Mouse (Mus musculus): ENCODE measurements around the gene Ccdc163. TPM values are rescaled to one million over a fixed set of nuclear protein-coding genes. Genes with fewer than 3 reads are reported as not detected.

Ccdc163 gene
- polyA plus RNA-seq, 1 experiment from 2014 or later = 38.5 TPM

DNA sequence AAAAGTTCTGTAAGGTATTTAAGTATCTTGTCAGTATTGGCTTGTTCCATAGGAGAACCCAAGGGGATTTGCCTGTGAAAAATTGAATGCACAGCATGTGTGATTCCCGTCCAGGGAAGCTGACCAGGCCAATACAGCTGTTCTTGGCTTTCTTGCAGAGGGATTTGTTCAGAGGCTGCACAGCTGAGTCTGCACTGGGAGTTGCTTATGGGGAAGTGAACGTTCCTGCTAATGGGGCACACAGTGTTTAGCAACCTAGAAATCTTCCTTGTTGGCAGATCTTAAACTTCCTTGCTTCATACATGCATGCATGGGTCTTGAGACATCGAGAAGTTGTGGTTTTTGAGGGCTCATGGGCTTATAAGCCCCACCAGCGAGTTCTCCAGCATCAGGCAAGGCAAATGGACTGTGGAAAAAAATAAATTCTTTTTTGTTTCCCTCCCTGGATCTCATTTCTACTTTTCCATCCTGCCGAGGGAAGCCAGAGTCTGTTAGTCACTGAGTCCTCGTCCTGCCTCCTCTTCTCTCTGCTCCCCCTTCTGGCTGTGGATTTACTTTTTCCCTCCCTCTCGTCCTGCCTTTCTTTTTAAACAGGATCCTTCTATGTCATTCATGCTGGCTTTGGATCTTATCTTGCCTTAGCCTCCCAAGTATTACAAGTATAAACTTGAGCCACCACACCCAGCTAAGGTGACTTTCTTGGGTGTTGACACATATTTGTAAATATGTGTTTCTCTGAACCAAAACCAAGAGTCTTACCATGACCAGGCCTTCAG, 79.9 kb downstream of the Ccdc163 start:
- 44% methylated on average over 7 of the region's 7 CpGs for WGBS
- Histone ChIP-seq H3K27ac (replicated peaks) (no peak overlapping the region), H3K4me3 (no peak overlapping the region), H3K9me3 (0 out of 2 replicates have a peak, but pooled peaks cover 3% of the 10 kb centered on the region), H3K36me3 (replicated peaks) (peaks cover 2% of the 10 kb centered on the region; the same call in 1 of the 2 replicates), H3K27me3 (replicated peaks; ENCODE audit: low read depth, poor library complexity, severe bottlenecking) (no peaks in the 10 kb centered on the region), H3K4me1 (peaks cover 8% of the 10 kb centered on the region; the same call in 1 of the 2 replicates)
- DNase-seq (ENCODE audit: low spot score) = no peak

DNA sequence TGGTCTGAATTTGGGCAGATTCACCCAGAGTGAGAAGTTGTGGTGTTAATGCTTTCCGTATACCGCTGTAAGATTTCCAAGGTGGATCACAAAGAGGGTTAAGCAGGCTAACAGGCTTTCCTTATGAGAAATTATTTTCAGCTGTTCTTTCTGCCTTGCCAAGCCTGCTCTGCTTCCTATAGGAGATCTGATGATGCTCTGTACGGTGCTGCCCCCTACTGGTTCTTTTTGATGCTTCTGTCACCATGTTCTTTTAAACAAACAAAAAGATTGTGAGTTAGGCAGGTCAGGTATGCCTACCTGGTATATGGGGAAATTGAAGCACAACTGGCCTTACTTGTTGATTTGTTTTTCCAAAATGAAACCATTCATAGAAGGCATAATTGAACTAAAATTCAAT, 80.6 kb downstream of the Ccdc163 start:
- H3K9me3 ChIP-seq = 0 out of 2 replicates have a peak, but pooled peaks cover 3% of the 10 kb centered on the region
- H3K36me3 ChIP-seq (replicated peaks) = peaks cover 4% of the 10 kb centered on the region; the same call in 1 of the 2 replicates
- no peak overlapping the region for H3K27ac ChIP-seq (replicated peaks)
- H3K27me3 ChIP-seq (replicated peaks; ENCODE audit: low read depth, poor library complexity, severe bottlenecking) = no peaks in the 10 kb centered on the region
- DNase-seq (ENCODE audit: low spot score) = peak; percentile 80
- WGBS = 4% methylated on average over 3 of the region's 3 CpGs
- no peak overlapping the region for H3K4me3 ChIP-seq
- H3K4me1 ChIP-seq = peaks cover 8% of the 10 kb centered on the region; the same call in 1 of the 2 replicates

DNA sequence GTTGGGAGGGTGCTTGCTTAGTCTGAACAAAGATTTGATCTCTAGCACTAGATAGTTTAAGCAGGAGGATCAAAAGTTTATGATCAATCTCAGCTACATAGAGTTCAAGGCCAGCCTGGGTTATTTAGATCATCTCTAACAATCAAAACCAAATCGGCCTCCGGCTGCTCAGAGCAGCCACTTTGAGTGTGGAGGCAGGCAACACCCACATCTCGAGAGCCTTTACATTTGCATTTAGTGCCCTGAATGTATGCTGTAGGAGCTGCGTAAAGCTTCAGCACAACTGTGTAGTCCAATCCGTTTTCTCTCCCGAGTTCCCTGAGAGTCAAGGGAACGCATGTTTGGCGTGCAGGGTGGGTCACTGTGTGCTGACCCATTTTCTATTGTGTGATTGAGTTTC, 84.1 kb downstream of the Ccdc163 start:
- Histone ChIP-seq H3K4me3 (no peak overlapping the region), H3K27ac (replicated peaks) (no peak overlapping the region), H3K4me1 (peaks cover 8% of the 10 kb centered on the region; the same call in 1 of the 2 replicates), H3K36me3 (replicated peaks) (peaks cover 4% of the 10 kb centered on the region; the same call in 1 of the 2 replicates), H3K27me3 (replicated peaks; ENCODE audit: low read depth, poor library complexity, severe bottlenecking) (no peaks in the 10 kb centered on the region), H3K9me3 (no peaks in the 10 kb centered on the region)
- WGBS = 94% methylated on average over 8 of the region's 8 CpGs
- DNase-seq (ENCODE audit: low spot score) = no peak

DNA sequence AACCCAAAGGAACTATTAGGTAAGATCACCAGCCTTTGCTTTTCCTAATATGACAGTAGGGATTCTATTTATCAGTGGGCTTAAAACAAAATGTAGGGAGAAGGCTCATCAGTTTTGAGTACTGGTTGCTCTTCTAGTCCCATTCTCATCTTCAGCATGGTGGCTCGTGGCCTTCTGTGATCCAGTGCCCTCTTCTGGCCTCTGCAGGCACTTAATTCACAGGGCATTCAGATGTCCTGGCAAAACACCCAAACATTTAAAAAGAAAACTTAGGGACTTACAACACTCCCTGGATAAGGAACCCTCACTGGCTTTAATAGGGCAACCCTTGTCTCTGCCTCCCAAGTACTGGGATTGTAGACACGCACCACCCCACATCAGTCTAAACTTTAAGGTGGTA, 86.0 kb downstream of the Ccdc163 start:
- Histone ChIP-seq H3K4me3 (no peak overlapping the region), H3K36me3 (replicated peaks) (peaks cover 4% of the 10 kb centered on the region; the same call in 1 of the 2 replicates), H3K9me3 (no peaks in the 10 kb centered on the region), H3K4me1 (no peaks in the 10 kb centered on the region), H3K27ac (replicated peaks) (no peak overlapping the region), H3K27me3 (replicated peaks; ENCODE audit: low read depth, poor library complexity, severe bottlenecking) (no peaks in the 10 kb centered on the region)
- DNase-seq (ENCODE audit: low spot score) = no peak
- 77% methylated on average over 2 of the region's 2 CpGs for WGBS

DNA sequence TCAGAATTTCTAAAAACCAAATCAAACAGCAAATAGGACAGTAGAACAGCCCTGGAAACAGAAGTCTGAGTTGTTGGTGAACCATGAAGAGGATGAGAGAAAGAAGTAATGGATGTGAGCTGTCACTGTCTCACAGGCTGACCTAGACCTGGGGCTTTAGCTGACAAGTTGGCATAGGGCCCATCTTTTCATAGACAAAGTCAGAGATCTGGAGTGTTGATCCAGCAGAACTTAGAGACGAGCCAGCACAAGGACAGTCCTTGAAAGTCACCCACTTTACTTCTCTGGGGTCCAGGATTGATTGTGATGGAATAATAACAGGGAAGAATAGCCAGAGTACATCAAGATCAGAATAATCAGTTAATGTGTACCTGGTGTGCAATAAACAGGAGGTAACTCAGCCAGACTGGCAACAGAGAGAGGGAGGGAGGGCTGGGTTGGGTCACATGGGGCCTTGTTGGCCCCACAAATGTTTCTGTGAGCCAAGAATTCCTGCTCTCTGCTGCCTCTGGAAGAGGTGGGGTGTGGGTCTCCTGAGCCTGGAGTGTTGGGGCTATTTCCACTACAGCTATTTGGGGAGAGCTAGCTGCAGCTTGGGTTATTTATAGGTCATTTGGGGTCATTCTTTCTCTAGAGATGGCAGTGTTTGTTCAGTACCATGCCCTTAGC, 88.3 kb downstream of the Ccdc163 start:
- H3K27ac ChIP-seq (replicated peaks) = no peak overlapping the region
- no peak for DNase-seq (ENCODE audit: low spot score)
- no peaks in the 10 kb centered on the region for H3K27me3 ChIP-seq (replicated peaks; ENCODE audit: low read depth, poor library complexity, severe bottlenecking)
- H3K4me3 ChIP-seq = no peak overlapping the region
- peaks cover 10% of the 10 kb centered on the region for H3K36me3 ChIP-seq (replicated peaks)
- H3K9me3 ChIP-seq = no peaks in the 10 kb centered on the region
- WGBS = 82% methylated on average over 1 of the region's 1 CpGs
- no peaks in the 10 kb centered on the region for H3K4me1 ChIP-seq

DNA sequence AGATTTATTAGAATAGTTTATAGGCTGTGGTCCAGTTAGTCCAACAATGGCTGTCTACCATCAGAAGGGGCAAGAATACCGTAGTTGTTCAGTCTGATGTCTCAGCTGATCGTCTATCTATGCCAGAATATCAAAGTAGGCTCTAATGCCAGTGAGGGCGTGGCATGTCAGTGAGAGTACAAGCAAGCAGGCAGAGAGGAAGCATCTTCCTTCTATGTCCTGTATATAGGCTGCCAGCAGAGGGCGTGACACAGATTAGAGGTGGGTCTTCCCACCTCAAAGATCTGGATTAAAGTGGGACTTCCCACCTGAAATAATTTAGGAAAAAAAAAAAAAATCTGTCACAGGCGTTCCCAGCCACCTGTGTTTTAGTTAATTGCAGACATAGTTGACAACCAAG, 91.6 kb downstream of the Ccdc163 start:
- Histone ChIP-seq H3K9me3 (no peaks in the 10 kb centered on the region), H3K27me3 (replicated peaks; ENCODE audit: low read depth, poor library complexity, severe bottlenecking) (no peaks in the 10 kb centered on the region), H3K4me1 (no peaks in the 10 kb centered on the region), H3K4me3 (no peak overlapping the region), H3K27ac (replicated peaks) (no peak overlapping the region), H3K36me3 (replicated peaks) (peaks cover 39% of the 10 kb centered on the region)
- DNase-seq (ENCODE audit: low spot score) = peak; percentile 26
- WGBS = 43% methylated on average over 5 of the region's 5 CpGs

Other genes with a start within 250 kb of the Ccdc163 start
- 16.1 and 17.5 TPM in 2 replicates for gene Mast2, start 244.3 kb upstream of the Ccdc163 start, polyA plus RNA-seq (2016; fragmentation: Nextera tagmentation; extraction: Ambion mirVana)
- 16.9 and 19.1 TPM in 2 replicates for gene Ipp, start 201.0 kb upstream of the Ccdc163 start, polyA plus RNA-seq (2016; fragmentation: Nextera tagmentation; extraction: Ambion mirVana)
- gene Tmem69, start 152.6 kb upstream of the Ccdc163 start, polyA plus RNA-seq (2016; fragmentation: Nextera tagmentation; extraction: Ambion mirVana) = 25.6 and 27.7 TPM in 2 replicates
- gene Gpbp1l1, start 150.9 kb upstream of the Ccdc163 start, polyA plus RNA-seq (2016; fragmentation: Nextera tagmentation; extraction: Ambion mirVana) = 33.8 and 35.3 TPM in 2 replicates
- 1.6 and 1.7 TPM in 2 replicates for gene Ccdc17, start 111.9 kb upstream of the Ccdc163 start, polyA plus RNA-seq (2016; fragmentation: Nextera tagmentation; extraction: Ambion mirVana)
- 333 and 342 TPM in 2 replicates for gene Nasp, start 80.6 kb upstream of the Ccdc163 start, polyA plus RNA-seq (2016; fragmentation: Nextera tagmentation; extraction: Ambion mirVana)
- 644 and 663 TPM in 2 replicates for gene Akr1a1, start 56.8 kb upstream of the Ccdc163 start, polyA plus RNA-seq (2016; fragmentation: Nextera tagmentation; extraction: Ambion mirVana)
- 1,415 and 1,463 TPM in 2 replicates for gene Prdx1, start 23.0 kb upstream of the Ccdc163 start, polyA plus RNA-seq (2016; fragmentation: Nextera tagmentation; extraction: Ambion mirVana)
- 39.8 and 40.8 TPM in 2 replicates for gene Mmachc, start 103 bp upstream of the Ccdc163 start, polyA plus RNA-seq (2016; fragmentation: Nextera tagmentation; extraction: Ambion mirVana)
- gene Tesk2, start 12.4 kb downstream of the Ccdc163 start, polyA plus RNA-seq (2016; fragmentation: Nextera tagmentation; extraction: Ambion mirVana) = 8.8 and 9.7 TPM in 2 replicates
- 39.7 and 41.7 TPM in 2 replicates for gene Toe1, start 99.1 kb downstream of the Ccdc163 start, polyA plus RNA-seq (2016; fragmentation: Nextera tagmentation; extraction: Ambion mirVana)
- 27.4 and 32.6 TPM in 2 replicates for gene Mutyh, start 99.2 kb downstream of the Ccdc163 start, polyA plus RNA-seq (2016; fragmentation: Nextera tagmentation; extraction: Ambion mirVana)
- gene Hpdl, start 113.2 kb downstream of the Ccdc163 start, polyA plus RNA-seq (2016; fragmentation: Nextera tagmentation; extraction: Ambion mirVana) = 2.3 TPM in 2 replicates
- 2.7 and 3.0 TPM in 2 replicates for gene Zswim5, start 168.9 kb downstream of the Ccdc163 start, polyA plus RNA-seq (2016; fragmentation: Nextera tagmentation; extraction: Ambion mirVana)